25 mouse cellular contexts compared by ENCODE assay signal in genomic region chr17:5413350-5413749, GRCm38 (mm10). TPM values are rescaled to one million over a fixed set of nuclear protein-coding genes. Genes with fewer than 3 reads are reported as not detected.
"Had no signal": no experiment of that assay in that cellular context is flagged by ENCODE, and none has a peak within 500 bp of the region (broad histone marks: within the 10 kb centered on the region; RNA-seq: fewer than 3 reads in every experiment).

No protein-coding gene starts in this region.

- H3K9me3 ChIP-seq: limb, embryonic 10.5 days; limb, embryonic 13.5 days; lung, embryonic 15.5 days; midbrain, embryonic 10.5 days; midbrain, embryonic 13.5 days; neural tube, embryonic 13.5 days had no signal

- DNase-seq: kidney, adult 2 months; kidney, postnatal 25 days; layer of hippocampus, adult 9-11 months; lung, adult 18-20 months; lung, postnatal 10 days; lung, postnatal 36 days; retina, postnatal 1 day; right cerebral cortex, postnatal 25 days; spleen, adult 18-20 months; thymus, adult 2 months; thymus, postnatal 25 days had no signal

- H3K4me1 ChIP-seq: limb, embryonic 10.5 days; limb, embryonic 13.5 days; lung, embryonic 15.5 days; midbrain, embryonic 10.5 days; midbrain, embryonic 13.5 days; neural tube, embryonic 13.5 days had no signal

- ATAC-seq: intestine, postnatal 0 days; midbrain, embryonic 13.5 days; midbrain, embryonic 16.5 days had no signal

- H3K4me2 ChIP-seq: limb, embryonic 13.5 days; lung, embryonic 15.5 days; midbrain, embryonic 13.5 days; neural tube, embryonic 13.5 days had no signal

- H3K4me3 ChIP-seq: layer of hippocampus, adult 2 months; limb, embryonic 10.5 days; limb, embryonic 13.5 days; lung, embryonic 15.5 days; midbrain, embryonic 10.5 days; midbrain, embryonic 13.5 days; myocyte; neural tube, embryonic 13.5 days had no signal

- H3K9ac ChIP-seq: limb, embryonic 13.5 days; lung, embryonic 15.5 days; midbrain, embryonic 13.5 days; neural tube, embryonic 13.5 days had no signal

- H3K27me3 ChIP-seq: lung, embryonic 15.5 days; megakaryocyte, embryonic 14.5 days; midbrain, embryonic 13.5 days; neural tube, embryonic 13.5 days had no signal

- H3K27ac ChIP-seq: kidney, postnatal 0 days; layer of hippocampus, adult 2 months; limb, embryonic 10.5 days; limb, embryonic 13.5 days; lung, embryonic 15.5 days; midbrain, embryonic 10.5 days; midbrain, embryonic 13.5 days; neural tube, embryonic 13.5 days had no signal

RNA-seq across cellular contexts. Expression of gene Ldhal6b, which starts 5.2 kb away (rescaled TPM):
- polyA plus RNA-seq: intestine, postnatal 0 days; kidney, embryonic 14.5 days; kidney, postnatal 0 days; large intestine, adult 2 months; limb, embryonic 10.5 days; limb, embryonic 13.5 days; lung, embryonic 15.5 days; midbrain, embryonic 10.5 days; midbrain, embryonic 13.5 days had no signal
